Mouse (Mus musculus) heart, embryonic 10.5 days (tissue): Measurements from ENCODE around the gene Sept9. TPM values are rescaled to one million over a fixed set of nuclear protein-coding genes. Genes with fewer than 3 reads are reported as not detected.

Source experiments
- DNase-seq: peaks from one replicate; pipeline ENCODE4 v3.0.0-alpha.2; 2017; ENCODE audit warnings: low spot score
- H3K27ac ChIP-seq: fragments of 300-500 bp; sonication (generic); 2 replicates; pipeline ENCODE4 v1.5.1; 2016; ENCODE audit warnings: mild to moderate bottlenecking
- H3K27me3 ChIP-seq: fragments of 300-500 bp; sonication (generic); 2 replicates; pipeline ENCODE4 v1.6.1; 2016; ENCODE audit warnings: mild to moderate bottlenecking; ENCODE audit not compliant: poor library complexity, insufficient read depth, severe bottlenecking
- H3K36me3 ChIP-seq: fragments of 300-500 bp; sonication (generic); 2 replicates; pipeline ENCODE4 v1.6.1; 2016; ENCODE audit warnings: mild to moderate bottlenecking, moderate library complexity
- H3K4me1 ChIP-seq: fragments of 300-500 bp; sonication (generic); 2 replicates; pipeline ENCODE4 v1.6.1; 2016; ENCODE audit warnings: mild to moderate bottlenecking
- H3K4me3 ChIP-seq: fragments of 300-500 bp; sonication (generic); 2 replicates; pipeline ENCODE4 v1.5.1; 2016; ENCODE audit warnings: mild to moderate bottlenecking, moderate library complexity
- H3K9me3 ChIP-seq: fragments of 300-500 bp; sonication (generic); 2 replicates; pipeline ENCODE4 v1.6.1; 2016; ENCODE audit warnings: mild to moderate bottlenecking, moderate library complexity
- WGBS: fragments of 180-500 bp; shearing (Covaris S2); methylation state at CpG from one replicate; pipeline ENCODE4 v1.1.7; 2016; 5-methylcytosine and 5-hydroxymethylcytosine counted together
- polyA plus RNA-seq: library from polyadenylated mRNA; unstranded; fragments of >200 nt; fragmentation: Nextera tagmentation; extraction: Ambion mirVana; gene quantifications from 2 replicates; pipeline ENCODE4 v1.2.1, GENCODE M21; 2016

The Sept9 gene
- polyA plus RNA-seq, 1 experiment from 2014 or later = 164 TPM

DNA sequence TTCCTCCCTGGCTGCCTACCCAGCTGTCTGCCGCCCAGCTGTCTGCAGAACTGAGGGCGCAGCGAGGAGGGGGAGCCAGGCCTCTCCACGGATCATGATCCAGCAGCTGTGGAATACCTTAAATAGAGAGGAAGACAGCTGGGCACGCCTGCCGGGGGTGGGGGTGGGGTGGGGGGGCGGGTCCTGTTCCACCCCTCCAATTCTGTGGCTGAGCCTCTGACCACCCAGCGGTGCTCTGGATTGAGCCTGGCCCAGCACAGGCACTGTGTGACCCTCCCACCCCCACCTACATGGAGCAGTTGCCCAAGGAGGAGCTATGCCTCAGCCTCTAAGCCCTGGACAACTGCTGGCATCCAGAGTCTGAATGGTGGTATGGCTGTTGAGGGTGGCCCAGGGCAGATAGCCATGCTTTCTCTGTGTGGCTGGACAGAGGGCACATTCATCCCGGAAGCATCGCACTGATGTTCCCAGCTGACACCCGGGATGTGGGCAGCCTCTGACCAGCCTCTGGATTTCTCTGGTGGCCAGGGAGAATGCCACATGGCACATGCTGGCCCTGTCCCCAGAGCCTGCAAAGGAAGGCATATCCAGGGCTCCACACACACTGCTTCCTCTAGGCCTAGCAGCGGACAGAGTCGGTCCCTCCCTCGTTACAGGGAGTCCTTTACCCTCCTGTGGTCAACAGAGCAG, 97.2 kb downstream of the Sept9 start:
- Histone ChIP-seq H3K27me3 (no peaks in the 10 kb centered on the region), H3K36me3 (peaks cover 41% of the 10 kb centered on the region), H3K9me3 (no peaks in the 10 kb centered on the region), H3K27ac (peak overlapping the region; percentile 12; the same call in 1 of the 2 replicates), H3K4me3 (no peak overlapping the region), H3K4me1 (peaks cover 42% of the 10 kb centered on the region)
- no peak for DNase-seq
- 67% methylated on average over 13 of the region's 14 CpGs for WGBS

- no peak for DNase-seq
- no peaks in the 10 kb centered on the region for H3K27me3 ChIP-seq
- peaks cover 35% of the 10 kb centered on the region for H3K36me3 ChIP-seq
- H3K27ac ChIP-seq = peak overlapping the region; percentile 12; the same call in 1 of the 2 replicates
- H3K9me3 ChIP-seq = no peaks in the 10 kb centered on the region
- no peak overlapping the region for H3K4me3 ChIP-seq
- WGBS = 86% methylated on average over 3 of the region's 3 CpGs
- peaks cover 36% of the 10 kb centered on the region for H3K4me1 ChIP-seq
These were observed 97.8 kb downstream of the Sept9 start for GRCm38 (mm10) chr11:117297190-117297829.

- H3K27me3 ChIP-seq = no peaks in the 10 kb centered on the region
- H3K36me3 ChIP-seq = peaks cover 43% of the 10 kb centered on the region
- H3K9me3 ChIP-seq = no peaks in the 10 kb centered on the region
- H3K4me1 ChIP-seq = peaks cover 25% of the 10 kb centered on the region
- DNase-seq = no peak
- H3K27ac ChIP-seq = no peak overlapping the region
- WGBS = 89% methylated on average over 6 of the region's 6 CpGs
- no peak overlapping the region for H3K4me3 ChIP-seq
These were observed 100.3 kb downstream of the Sept9 start for GRCm38 (mm10) chr11:117299741-117300140.

GRCm38 (mm10) chr11:117300809-117301208, 101.3 kb downstream of the Sept9 start:
- Histone ChIP-seq H3K4me3 (no peak overlapping the region), H3K9me3 (no peaks in the 10 kb centered on the region), H3K27me3 (no peaks in the 10 kb centered on the region), H3K27ac (no peak overlapping the region), H3K36me3 (peaks cover 37% of the 10 kb centered on the region), H3K4me1 (peaks cover 18% of the 10 kb centered on the region)
- no peak for DNase-seq
- WGBS = 82% methylated on average over 4 of the region's 4 CpGs

DNA sequence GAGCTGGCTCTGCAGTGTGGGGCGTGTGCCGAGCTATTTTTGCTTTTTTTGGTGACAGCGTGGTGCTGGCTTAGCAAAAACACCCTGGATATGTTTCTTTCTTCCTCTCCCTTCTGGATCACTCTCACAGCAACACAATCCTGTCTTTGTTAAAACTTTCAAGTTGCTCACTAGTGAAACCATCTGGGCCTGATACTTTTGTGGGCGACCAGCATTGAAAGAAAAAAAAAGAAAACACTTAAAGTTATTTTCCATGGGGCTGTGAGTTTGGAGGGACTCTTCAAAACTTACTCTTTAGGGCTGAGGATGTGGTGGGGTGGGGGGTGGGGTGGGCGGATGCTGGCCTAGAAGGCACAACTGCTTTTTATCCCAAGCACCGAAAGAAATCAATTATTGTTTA, 102.3 kb downstream of the Sept9 start:
- H3K4me3 ChIP-seq = no peak overlapping the region
- H3K4me1 ChIP-seq = peaks cover 17% of the 10 kb centered on the region
- WGBS = 77% methylated on average over 6 of the region's 6 CpGs
- H3K36me3 ChIP-seq = peaks cover 31% of the 10 kb centered on the region
- H3K27me3 ChIP-seq = no peaks in the 10 kb centered on the region
- H3K27ac ChIP-seq = no peak overlapping the region
- no peaks in the 10 kb centered on the region for H3K9me3 ChIP-seq
- DNase-seq = no peak

DNA sequence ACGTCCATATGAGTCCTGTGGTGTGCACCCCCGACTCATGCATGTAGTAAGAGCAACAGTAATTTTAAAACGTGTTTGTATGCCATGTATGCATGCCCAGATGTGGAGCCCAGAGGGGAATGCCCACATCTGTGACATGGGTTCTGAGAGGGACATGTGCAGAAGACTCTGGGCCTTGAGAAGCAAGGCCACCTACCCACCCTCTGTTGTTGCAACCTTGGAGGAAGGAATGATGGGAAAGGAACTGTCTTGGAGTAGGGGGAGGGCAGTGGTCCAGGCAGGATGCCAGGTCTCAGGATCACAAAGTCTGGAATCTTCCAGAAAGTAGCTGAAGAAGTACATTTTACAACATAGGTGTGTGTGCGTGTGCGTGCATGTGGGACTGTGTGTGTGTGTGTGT, 102.9 kb downstream of the Sept9 start:
- WGBS = 82% methylated on average over 5 of the region's 5 CpGs
- no peak overlapping the region for H3K27ac ChIP-seq
- peaks cover 25% of the 10 kb centered on the region for H3K36me3 ChIP-seq
- H3K9me3 ChIP-seq = no peaks in the 10 kb centered on the region
- H3K27me3 ChIP-seq = no peaks in the 10 kb centered on the region
- DNase-seq = no peak
- no peak overlapping the region for H3K4me3 ChIP-seq
- peaks cover 19% of the 10 kb centered on the region for H3K4me1 ChIP-seq

GRCm38 (mm10) chr11:117305509-117306188, 106.2 kb downstream of the Sept9 start:
- H3K27me3 ChIP-seq = no peaks in the 10 kb centered on the region
- H3K36me3 ChIP-seq = peaks cover 15% of the 10 kb centered on the region; the same call in 1 of the 2 replicates
- DNase-seq = no peak
- no peaks in the 10 kb centered on the region for H3K9me3 ChIP-seq
- H3K4me1 ChIP-seq = peaks cover 52% of the 10 kb centered on the region
- no peak overlapping the region for H3K4me3 ChIP-seq
- no peak overlapping the region for H3K27ac ChIP-seq
- WGBS = 74% methylated on average over 7 of the region's 7 CpGs

- Histone ChIP-seq H3K27me3 (no peaks in the 10 kb centered on the region), H3K36me3 (0 out of 2 replicates have a peak, but pooled peaks cover 12% of the 10 kb centered on the region), H3K27ac (peak overlapping the region; percentile 62; the same call in 1 of the 2 replicates), H3K9me3 (no peaks in the 10 kb centered on the region), H3K4me1 (peaks cover 60% of the 10 kb centered on the region), H3K4me3 (no peak overlapping the region)
- no peak for DNase-seq
- 60% methylated on average over 14 of the region's 14 CpGs for WGBS
These were observed 107.0 kb downstream of the Sept9 start for GRCm38 (mm10) chr11:117306311-117307088.

DNA sequence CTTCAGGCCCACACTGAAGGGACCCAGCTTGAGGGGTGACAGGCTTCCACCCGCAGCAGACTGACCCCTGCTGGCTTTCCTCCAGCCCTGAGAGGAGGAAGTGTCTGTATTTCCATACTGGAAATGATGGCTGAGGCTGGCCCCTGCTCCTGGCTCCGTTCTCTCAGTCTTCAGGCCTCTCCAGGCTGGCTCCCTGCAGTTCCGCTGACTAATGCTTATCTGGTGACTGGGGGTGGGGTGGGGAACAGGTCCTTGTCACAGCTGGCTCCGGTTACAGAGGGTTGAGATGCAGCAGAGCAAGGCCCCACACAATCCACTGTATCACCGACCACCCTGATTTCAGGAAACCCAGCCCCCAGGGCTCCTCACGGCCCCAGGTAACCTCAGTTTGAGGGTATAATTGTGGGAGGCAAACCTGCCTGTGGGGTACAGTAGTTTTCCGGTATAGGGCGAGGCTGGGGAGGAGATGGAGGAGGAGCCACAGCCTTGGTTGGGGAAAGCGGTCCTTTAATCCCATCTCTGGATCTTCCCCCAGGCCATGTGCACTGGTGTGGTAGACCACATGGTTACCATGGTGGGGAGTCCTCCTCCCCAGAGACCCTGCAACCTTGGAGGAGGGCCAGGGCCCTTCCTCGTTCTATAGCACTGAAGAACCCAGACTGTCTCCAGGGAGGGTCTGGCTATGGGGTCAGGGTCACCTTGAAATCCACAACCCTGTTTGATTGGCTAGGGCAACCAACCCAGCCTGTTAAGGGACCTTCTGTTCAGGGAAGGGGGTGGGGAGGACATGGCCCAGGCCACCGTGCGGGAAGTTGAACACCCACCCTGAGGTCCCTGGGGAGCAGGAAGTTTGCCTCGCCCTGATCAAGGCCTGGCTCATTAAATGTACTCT, 108.7 kb downstream of the Sept9 start:
- Histone ChIP-seq H3K27ac (peak overlapping the region; percentile 83), H3K36me3 (0 out of 2 replicates have a peak, but pooled peaks cover 11% of the 10 kb centered on the region), H3K9me3 (no peaks in the 10 kb centered on the region), H3K4me1 (peaks cover 77% of the 10 kb centered on the region), H3K4me3 (peak overlapping the region; percentile 28), H3K27me3 (no peaks in the 10 kb centered on the region)
- peak; percentile 91 for DNase-seq
- 13% methylated on average over 13 of the region's 13 CpGs for WGBS

DNA sequence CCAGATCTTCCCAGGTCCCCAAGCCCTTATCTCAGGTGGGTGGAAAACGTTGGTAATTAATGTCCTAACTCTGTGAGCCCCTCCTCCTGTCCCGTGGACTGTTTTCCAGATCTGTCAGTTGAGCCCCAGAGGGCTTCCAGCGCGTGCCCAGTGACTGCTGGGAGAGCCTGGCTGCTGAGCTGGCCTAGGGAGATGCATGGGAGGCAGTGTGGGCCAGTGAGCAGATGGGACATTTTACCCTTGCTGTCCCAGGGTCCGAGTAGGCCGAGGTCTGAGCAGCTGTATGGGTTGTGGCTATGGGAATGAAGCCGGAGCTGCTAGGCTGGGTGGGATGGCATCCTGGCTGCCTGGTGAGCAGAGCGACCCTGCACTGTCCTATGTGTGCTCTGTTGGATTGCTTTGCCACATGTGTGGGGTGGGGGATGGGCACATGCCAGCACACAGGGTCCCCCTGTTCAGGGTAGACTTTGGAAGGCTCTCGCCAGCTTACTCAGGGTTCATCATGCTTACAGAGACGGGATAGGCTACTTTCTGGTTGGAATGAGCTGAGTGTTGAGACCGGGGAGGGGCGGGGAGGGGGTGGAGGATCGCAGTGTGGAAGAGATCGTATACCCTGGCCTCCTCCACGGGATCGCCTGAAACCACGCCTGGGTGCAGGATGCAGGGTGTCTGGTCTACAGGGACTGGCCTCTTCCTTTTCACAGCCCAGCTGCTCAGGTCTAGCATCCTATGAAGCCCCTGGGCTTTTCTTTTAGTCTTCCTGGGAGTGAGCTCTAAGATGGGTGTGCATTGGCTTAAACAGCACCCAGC, 109.9 kb downstream of the Sept9 start:
- Histone ChIP-seq H3K4me1 (peaks cover 88% of the 10 kb centered on the region), H3K9me3 (no peaks in the 10 kb centered on the region), H3K27me3 (no peaks in the 10 kb centered on the region), H3K27ac (peak overlapping the region; percentile 83), H3K36me3 (0 out of 2 replicates have a peak, but pooled peaks cover 2% of the 10 kb centered on the region), H3K4me3 (no peak overlapping the region)
- WGBS = 67% methylated on average over 17 of the region's 17 CpGs
- DNase-seq = no peak

- Histone ChIP-seq H3K36me3 (0 out of 2 replicates have a peak, but pooled peaks cover 2% of the 10 kb centered on the region), H3K27ac (peak overlapping the region; percentile 83), H3K4me3 (no peak overlapping the region), H3K27me3 (no peaks in the 10 kb centered on the region), H3K4me1 (peaks cover 94% of the 10 kb centered on the region), H3K9me3 (no peaks in the 10 kb centered on the region)
- 79% methylated on average over 3 of the region's 3 CpGs for WGBS
- DNase-seq = no peak
These were observed 110.4 kb downstream of the Sept9 start for GRCm38 (mm10) chr11:117309918-117310287.
